Mouse (Mus musculus): Measurements from ENCODE around the gene Iqcf5. TPM values are rescaled to one million over a fixed set of nuclear protein-coding genes. Genes with fewer than 3 reads are reported as not detected.

Iqcf5 gene
- 1 to 10 TPM in 1 of 4 experiments, under 1 TPM in 2, not detected in 1; 0.68 to 1.2 (median 0.79) TPM for total RNA-seq (2022)

GRCm38 (mm10) chr9:106514273-106514672 lies at the start of gene Iqcf5:
TSS of gene Iqcf5 (plus strand) at chr9:106514573.
- DNase-seq (ENCODE audit: low spot score in 2 of 2) = no peak

- DNase-seq (ENCODE audit: low spot score in 2 of 2) = peak; percentile 61 to 69
Measured at GRCm38 (mm10) chr9:106464751-106465541, 49.4 kb upstream of the Iqcf5 start.

GRCm38 (mm10) chr9:106465571-106466200 lies 48.7 kb upstream of the Iqcf5 start, which contains the start of gene Gpr62:
TSS of gene Gpr62 (minus strand) at chr9:106465938.
- DNase-seq (ENCODE audit: low spot score in 2 of 2) = peak in 1 of 2 experiments; percentile 80

- no peak for DNase-seq (ENCODE audit: low spot score in 2 of 2)
Measured at GRCm38 (mm10) chr9:106466721-106467120, 47.7 kb upstream of the Iqcf5 start.

GRCm38 (mm10) chr9:106467746-106468145 lies 46.6 kb upstream of the Iqcf5 start:
- no peak for DNase-seq (ENCODE audit: low spot score in 2 of 2)

GRCm38 (mm10) chr9:106469317-106469716 lies 45.1 kb upstream of the Iqcf5 start:
- no peak for DNase-seq (ENCODE audit: low spot score in 2 of 2)

- DNase-seq (ENCODE audit: low spot score in 2 of 2) = peak; percentile 0 to 8
Measured at GRCm38 (mm10) chr9:106469776-106470175, 44.6 kb upstream of the Iqcf5 start.

GRCm38 (mm10) chr9:106470991-106471750 lies 43.2 kb upstream of the Iqcf5 start:
- DNase-seq (ENCODE audit: low spot score in 2 of 2) = peak; percentile 2 to 16

- peak; percentile 5 to 75 for DNase-seq (ENCODE audit: low spot score in 2 of 2)
Measured at GRCm38 (mm10) chr9:106471892-106472291, 42.5 kb upstream of the Iqcf5 start.

- DNase-seq (ENCODE audit: low spot score in 2 of 2) = peak; percentile 7 to 11
Measured at GRCm38 (mm10) chr9:106472321-106472720, 42.1 kb upstream of the Iqcf5 start.

- DNase-seq (ENCODE audit: low spot score in 2 of 2) = peak; percentile 1 to 24
Measured at GRCm38 (mm10) chr9:106473081-106473752, 41.2 kb upstream of the Iqcf5 start.

- DNase-seq (ENCODE audit: low spot score in 2 of 2) = peak in 1 of 2 experiments; percentile 1
Measured at GRCm38 (mm10) chr9:106473753-106474105, 40.6 kb upstream of the Iqcf5 start.

- peak; percentile 42 to 43 for DNase-seq (ENCODE audit: low spot score in 2 of 2)
Measured at GRCm38 (mm10) chr9:106474456-106474855, 39.9 kb upstream of the Iqcf5 start.

GRCm38 (mm10) chr9:106475046-106475445 lies 39.3 kb upstream of the Iqcf5 start:
- peak in 1 of 2 experiments; percentile 30 for DNase-seq (ENCODE audit: low spot score in 2 of 2)

- peak; percentile 2 to 13 for DNase-seq (ENCODE audit: low spot score in 2 of 2)
Measured at GRCm38 (mm10) chr9:106475663-106476001, 38.7 kb upstream of the Iqcf5 start, which contains the start of gene Rrp9. TSS of gene Rrp9 (plus strand) at chr9:106475963.

- DNase-seq (ENCODE audit: low spot score in 2 of 2) = peak; percentile 16 to 50
Measured at GRCm38 (mm10) chr9:106476002-106476923, 38.1 kb upstream of the Iqcf5 start.

- peak; percentile 96 to 100 for DNase-seq (ENCODE audit: low spot score in 2 of 2)
Measured at GRCm38 (mm10) chr9:106476924-106477484, 37.4 kb upstream of the Iqcf5 start, which contains the start of gene Parp3. TSS of gene Parp3 (minus strand) at chr9:106476949.

GRCm38 (mm10) chr9:106477649-106478048 lies 36.7 kb upstream of the Iqcf5 start:
- DNase-seq (ENCODE audit: low spot score in 2 of 2) = no peak

GRCm38 (mm10) chr9:106478101-106478500 lies 36.3 kb upstream of the Iqcf5 start:
- DNase-seq (ENCODE audit: low spot score in 2 of 2) = no peak

- DNase-seq (ENCODE audit: low spot score in 2 of 2) = no peak
Measured at GRCm38 (mm10) chr9:106480541-106480940, 33.8 kb upstream of the Iqcf5 start.

Measured in left cerebral cortex, adult 8-10 months (tissue).